Mouse (Mus musculus): ENCODE results near the gene P2rx3. TPM values are rescaled to one million over a fixed set of nuclear protein-coding genes. Genes with fewer than 3 reads are reported as not detected.
A peak's percentile ranks its signal among the peaks of the same experiment; 100 is the strongest.

The P2rx3 gene
- polyA plus RNA-seq, 1 experiment from 2014 or later: 0.76 TPM

DNA sequence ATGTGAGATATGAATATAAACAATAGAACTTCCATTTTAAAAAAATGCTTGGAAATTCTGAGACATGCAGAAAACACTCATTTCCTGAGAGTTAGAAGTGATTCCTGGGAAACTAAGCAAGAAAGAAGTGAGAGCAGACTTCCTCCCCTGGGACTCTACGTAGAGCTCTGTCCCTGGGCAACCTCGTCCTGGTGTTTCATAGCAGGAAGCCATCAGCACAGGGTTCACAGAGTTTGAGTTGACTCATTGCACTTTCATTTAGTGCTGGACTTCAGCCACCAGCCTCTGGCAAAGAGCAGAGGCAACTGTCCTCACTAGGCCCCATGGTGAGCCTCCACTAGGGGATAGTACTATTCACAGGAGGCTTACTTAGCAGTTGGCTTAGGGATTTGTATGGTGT lies 76.0 kb downstream of the P2rx3 start:
- H3K36me3 ChIP-seq (ENCODE audit: control insufficient read depth, insufficient read depth, low read length): no peaks in the 10 kb centered on the region
- H3K4me1 ChIP-seq (ENCODE audit: control insufficient read depth, insufficient read depth, low read length): no peaks in the 10 kb centered on the region
- H3K4me3 ChIP-seq (ENCODE audit: low read depth, low read length): no peak overlapping the region
- 78% methylated on average over 2 of the region's 2 CpGs for WGBS
- H3K4me2 ChIP-seq (ENCODE audit: low read depth, severe bottlenecking): no peak overlapping the region
- no peak overlapping the region for H3K9ac ChIP-seq (ENCODE audit: low read length)
- ATAC-seq (ENCODE audit: insufficient number of reproducible peaks, low FRiP score, low TSS enrichment, low read depth) (no peak), DNase-seq (ENCODE audit: low spot score) (no peak)
- H3K27me3 ChIP-seq (ENCODE audit: control insufficient read depth, insufficient read depth, low read length): no peaks in the 10 kb centered on the region
- H3K9me3 ChIP-seq (ENCODE audit: control insufficient read depth, low read length): no peaks in the 10 kb centered on the region
- no peak overlapping the region for H3K27ac ChIP-seq (replicated peaks; ENCODE audit: low read depth, low read length)

DNA sequence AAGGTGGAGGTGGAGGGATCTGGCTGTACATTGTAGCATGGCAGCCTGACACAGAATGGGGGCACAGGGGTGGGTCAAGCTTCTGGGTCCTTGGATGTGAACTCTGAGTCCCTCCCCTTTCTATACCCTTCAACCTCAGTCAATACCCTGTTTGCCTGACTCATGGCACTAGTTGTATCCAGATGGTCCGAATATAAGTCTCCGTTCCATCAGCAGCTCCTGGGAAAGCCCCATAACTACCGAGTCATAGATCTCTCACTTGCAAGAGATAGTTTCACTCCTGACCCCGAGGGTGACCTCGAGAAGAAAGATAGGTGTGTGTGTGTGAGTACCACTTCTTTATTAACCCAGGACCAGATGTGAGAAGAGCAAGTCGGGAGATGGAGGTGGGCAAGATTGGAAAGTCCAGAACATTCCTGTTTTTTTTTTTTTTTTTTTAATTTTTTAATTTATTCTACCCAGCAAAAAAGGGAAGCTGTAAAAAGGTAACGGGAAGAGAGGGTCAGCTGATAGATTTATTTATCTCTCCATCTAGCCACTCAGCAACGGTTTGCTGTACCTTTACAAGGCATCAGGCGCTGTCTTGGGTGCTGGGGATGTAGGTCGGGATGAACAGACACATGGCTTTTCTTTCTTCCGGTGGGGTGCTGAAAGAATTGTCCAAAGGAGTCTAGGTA lies 78.5 kb downstream of the P2rx3 start:
- Histone ChIP-seq H3K27ac (replicated peaks; ENCODE audit: low read depth, low read length) (no peak overlapping the region), H3K4me2 (ENCODE audit: low read depth, severe bottlenecking) (no peak overlapping the region), H3K36me3 (ENCODE audit: control insufficient read depth, insufficient read depth, low read length) (0 out of 2 replicates have a peak, but pooled peaks cover 2% of the 10 kb centered on the region), H3K9ac (ENCODE audit: low read length) (no peak overlapping the region), H3K9me3 (ENCODE audit: control insufficient read depth, low read length) (no peaks in the 10 kb centered on the region), H3K4me1 (ENCODE audit: control insufficient read depth, insufficient read depth, low read length) (no peaks in the 10 kb centered on the region), H3K27me3 (ENCODE audit: control insufficient read depth, insufficient read depth, low read length) (no peaks in the 10 kb centered on the region), H3K4me3 (ENCODE audit: low read depth, low read length) (no peak overlapping the region)
- ATAC-seq (ENCODE audit: insufficient number of reproducible peaks, low FRiP score, low TSS enrichment, low read depth) (no peak), DNase-seq (ENCODE audit: low spot score) (no peak)
- WGBS: 88% methylated on average over 11 of the region's 11 CpGs

DNA sequence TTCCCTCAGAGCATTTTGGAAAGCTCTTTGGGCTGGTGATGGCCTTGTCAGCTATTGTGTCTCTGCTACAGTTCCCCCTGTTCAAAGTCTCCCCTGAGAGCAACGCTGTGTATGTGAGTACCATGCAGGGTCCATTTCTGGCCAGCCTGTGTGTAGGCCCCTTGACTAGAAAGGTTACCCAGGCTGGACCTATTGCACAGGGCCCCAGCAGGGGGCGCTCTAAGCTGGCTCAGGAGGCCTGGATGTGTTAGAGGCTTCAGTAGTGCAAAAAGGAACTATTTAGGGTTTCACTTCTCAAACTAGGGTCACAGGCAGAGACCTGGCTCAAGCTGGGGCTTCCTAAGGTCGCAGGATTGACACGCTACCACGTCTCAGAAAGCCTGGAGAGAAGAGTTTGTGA lies 81.0 kb downstream of the P2rx3 start:
- ATAC-seq (ENCODE audit: insufficient number of reproducible peaks, low FRiP score, low TSS enrichment, low read depth): no peak
- H3K9me3 ChIP-seq (ENCODE audit: control insufficient read depth, low read length): no peaks in the 10 kb centered on the region
- H3K4me2 ChIP-seq (ENCODE audit: low read depth, severe bottlenecking): no peak overlapping the region
- no peak overlapping the region for H3K4me3 ChIP-seq (ENCODE audit: low read depth, low read length)
- H3K4me1 ChIP-seq (ENCODE audit: control insufficient read depth, insufficient read depth, low read length): no peaks in the 10 kb centered on the region
- peaks cover 4% of the 10 kb centered on the region; the same call in 1 of the 2 replicates for H3K36me3 ChIP-seq (ENCODE audit: control insufficient read depth, insufficient read depth, low read length)
- DNase-seq (ENCODE audit: low spot score): peak; percentile 55
- 56% methylated on average over 5 of the region's 5 CpGs for WGBS
- H3K9ac ChIP-seq (ENCODE audit: low read length): no peak overlapping the region
- no peaks in the 10 kb centered on the region for H3K27me3 ChIP-seq (ENCODE audit: control insufficient read depth, insufficient read depth, low read length)
- no peak overlapping the region for H3K27ac ChIP-seq (replicated peaks; ENCODE audit: low read depth, low read length)

DNA sequence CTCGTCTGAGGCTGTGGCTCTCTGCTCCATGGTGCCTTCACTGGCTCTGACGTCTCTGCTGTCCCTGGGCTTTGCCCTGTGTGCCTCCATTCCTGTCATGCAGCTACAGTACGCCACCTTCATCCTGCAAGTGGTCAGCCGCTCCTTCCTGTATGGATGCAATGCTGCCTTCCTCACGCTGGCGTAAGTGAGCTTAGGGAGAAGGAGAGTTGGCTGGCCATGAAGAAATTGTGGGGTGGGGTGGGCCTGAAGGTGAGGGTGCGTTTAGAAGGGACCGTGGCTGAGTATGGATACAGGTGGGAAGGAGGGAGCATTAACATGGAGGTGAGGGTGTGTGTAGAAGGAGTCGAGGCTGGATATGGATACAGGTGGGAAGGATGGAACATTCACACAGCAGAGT lies 81.8 kb downstream of the P2rx3 start:
- Histone ChIP-seq H3K36me3 (ENCODE audit: control insufficient read depth, insufficient read depth, low read length) (peaks cover 10% of the 10 kb centered on the region; the same call in 1 of the 2 replicates), H3K9ac (ENCODE audit: low read length) (no peak overlapping the region), H3K27ac (replicated peaks; ENCODE audit: low read depth, low read length) (no peak overlapping the region), H3K4me1 (ENCODE audit: control insufficient read depth, insufficient read depth, low read length) (no peaks in the 10 kb centered on the region), H3K27me3 (ENCODE audit: control insufficient read depth, insufficient read depth, low read length) (no peaks in the 10 kb centered on the region), H3K9me3 (ENCODE audit: control insufficient read depth, low read length) (no peaks in the 10 kb centered on the region), H3K4me3 (ENCODE audit: low read depth, low read length) (no peak overlapping the region), H3K4me2 (ENCODE audit: low read depth, severe bottlenecking) (no peak overlapping the region)
- WGBS: 96% methylated on average over 9 of the region's 9 CpGs
- DNase-seq (ENCODE audit: low spot score): no peak
- ATAC-seq (ENCODE audit: insufficient number of reproducible peaks, low FRiP score, low TSS enrichment, low read depth): no peak

DNA sequence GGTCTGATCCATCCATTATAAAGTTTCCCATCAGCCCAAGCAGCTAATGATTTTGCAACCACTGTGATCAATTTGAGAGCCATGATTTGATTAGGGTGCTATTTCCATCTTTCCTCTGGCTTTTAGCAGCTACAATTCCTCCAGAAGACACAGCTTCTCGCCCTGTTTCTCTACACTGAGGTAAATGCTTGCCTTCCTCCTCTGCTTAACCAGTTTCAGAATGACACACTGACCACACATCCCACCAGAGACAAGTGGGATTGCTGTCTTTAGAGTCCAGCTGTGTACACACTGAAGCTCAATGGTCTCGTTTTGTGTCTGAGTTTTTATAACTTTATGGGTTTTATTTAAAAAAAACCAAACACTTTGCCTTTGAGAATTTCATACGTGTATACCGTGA lies 84.6 kb downstream of the P2rx3 start:
- H3K9ac ChIP-seq (ENCODE audit: low read length): no peak overlapping the region
- peaks cover 24% of the 10 kb centered on the region for H3K36me3 ChIP-seq (ENCODE audit: control insufficient read depth, insufficient read depth, low read length)
- no peak overlapping the region for H3K4me2 ChIP-seq (ENCODE audit: low read depth, severe bottlenecking)
- H3K4me3 ChIP-seq (ENCODE audit: low read depth, low read length): no peak overlapping the region
- 84% methylated on average over 4 of the region's 4 CpGs for WGBS
- no peaks in the 10 kb centered on the region for H3K9me3 ChIP-seq (ENCODE audit: control insufficient read depth, low read length)
- H3K4me1 ChIP-seq (ENCODE audit: control insufficient read depth, insufficient read depth, low read length): no peaks in the 10 kb centered on the region
- H3K27me3 ChIP-seq (ENCODE audit: control insufficient read depth, insufficient read depth, low read length): no peaks in the 10 kb centered on the region
- no peak for DNase-seq (ENCODE audit: low spot score)
- ATAC-seq (ENCODE audit: insufficient number of reproducible peaks, low FRiP score, low TSS enrichment, low read depth): no peak
- no peak overlapping the region for H3K27ac ChIP-seq (replicated peaks; ENCODE audit: low read depth, low read length)

DNA sequence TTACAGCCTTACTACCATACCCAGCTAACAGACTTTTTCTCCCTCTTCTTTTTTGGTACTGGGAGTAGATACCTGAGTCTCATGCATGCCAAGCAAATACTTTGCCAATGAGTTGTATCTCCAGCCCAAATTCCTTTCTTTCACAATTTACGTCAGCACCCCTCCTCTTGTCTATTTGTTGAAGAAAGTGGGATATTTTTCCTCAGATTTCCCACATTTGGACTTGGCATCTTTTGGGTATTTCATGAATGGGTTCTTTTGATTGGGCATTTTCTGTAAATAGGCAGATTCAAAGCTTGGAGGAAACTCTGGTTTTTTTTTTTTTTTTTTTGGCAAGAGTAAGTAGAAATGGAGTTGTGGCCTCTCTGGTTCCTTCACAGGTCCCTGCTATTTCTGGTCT lies 85.0 kb downstream of the P2rx3 start:
- no peaks in the 10 kb centered on the region for H3K27me3 ChIP-seq (ENCODE audit: control insufficient read depth, insufficient read depth, low read length)
- WGBS: 91% methylated on average over 1 of the region's 1 CpGs
- DNase-seq (ENCODE audit: low spot score) (no peak), ATAC-seq (ENCODE audit: insufficient number of reproducible peaks, low FRiP score, low TSS enrichment, low read depth) (no peak)
- no peak overlapping the region for H3K4me3 ChIP-seq (ENCODE audit: low read depth, low read length)
- no peak overlapping the region for H3K27ac ChIP-seq (replicated peaks; ENCODE audit: low read depth, low read length)
- H3K9ac ChIP-seq (ENCODE audit: low read length): no peak overlapping the region
- no peaks in the 10 kb centered on the region for H3K9me3 ChIP-seq (ENCODE audit: control insufficient read depth, low read length)
- no peak overlapping the region for H3K4me2 ChIP-seq (ENCODE audit: low read depth, severe bottlenecking)
- no peaks in the 10 kb centered on the region for H3K4me1 ChIP-seq (ENCODE audit: control insufficient read depth, insufficient read depth, low read length)
- peaks cover 24% of the 10 kb centered on the region for H3K36me3 ChIP-seq (ENCODE audit: control insufficient read depth, insufficient read depth, low read length)

DNA sequence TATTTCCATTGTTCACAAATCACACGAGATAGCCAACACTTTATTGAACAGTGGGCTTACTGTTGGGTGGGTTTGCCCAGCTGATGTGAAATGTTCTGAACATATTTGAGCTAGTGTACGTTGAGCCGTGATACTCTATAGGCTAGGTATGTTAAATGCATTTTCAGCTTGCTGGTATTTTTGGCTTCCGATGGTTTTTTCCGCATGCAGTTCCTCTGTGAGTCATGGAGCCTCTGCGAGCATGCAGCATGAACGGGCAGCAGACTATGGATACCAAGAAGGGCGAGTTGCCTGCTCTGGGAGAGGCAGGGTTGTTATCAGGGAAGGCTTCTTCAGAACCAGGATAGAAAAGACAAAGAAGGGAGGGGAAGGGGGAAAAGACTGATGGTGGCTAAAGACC lies 86.2 kb downstream of the P2rx3 start:
- no peaks in the 10 kb centered on the region for H3K4me1 ChIP-seq (ENCODE audit: control insufficient read depth, insufficient read depth, low read length)

DNA sequence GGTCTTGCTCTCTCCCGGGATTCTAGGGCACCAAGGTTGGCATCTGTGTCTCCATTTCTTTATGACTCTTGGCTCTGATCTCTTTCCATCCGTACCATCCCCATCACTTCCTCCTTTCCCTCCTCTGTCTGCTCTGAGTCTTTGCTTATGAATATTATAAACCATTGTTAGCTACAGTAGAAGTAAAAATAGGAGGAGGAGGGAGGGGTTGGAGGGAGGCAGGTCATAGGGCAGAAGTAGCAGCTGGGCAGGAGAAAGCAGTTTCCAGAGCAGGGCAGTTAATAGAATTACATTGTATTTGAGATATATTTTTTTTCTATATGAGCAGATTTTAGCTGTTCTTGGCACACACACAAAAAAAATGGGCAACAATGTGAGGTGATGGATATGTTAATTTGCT lies 88.5 kb downstream of the P2rx3 start:
- H3K4me1 ChIP-seq (ENCODE audit: control insufficient read depth, insufficient read depth, low read length): no peaks in the 10 kb centered on the region
- no peak overlapping the region for H3K4me2 ChIP-seq (ENCODE audit: low read depth, severe bottlenecking)
- H3K27me3 ChIP-seq (ENCODE audit: control insufficient read depth, insufficient read depth, low read length): no peaks in the 10 kb centered on the region
- 94% methylated on average over 2 of the region's 2 CpGs for WGBS
- DNase-seq (ENCODE audit: low spot score): no peak
- no peaks in the 10 kb centered on the region for H3K9me3 ChIP-seq (ENCODE audit: control insufficient read depth, low read length)
- peaks cover 29% of the 10 kb centered on the region for H3K36me3 ChIP-seq (ENCODE audit: control insufficient read depth, insufficient read depth, low read length)
- no peak for ATAC-seq (ENCODE audit: insufficient number of reproducible peaks, low FRiP score, low TSS enrichment, low read depth)
- H3K27ac ChIP-seq (replicated peaks; ENCODE audit: low read depth, low read length): no peak overlapping the region
- H3K4me3 ChIP-seq (ENCODE audit: low read depth, low read length): no peak overlapping the region
- no peak overlapping the region for H3K9ac ChIP-seq (ENCODE audit: low read length)

More for the DNA sequence above, 86.2 kb downstream of the P2rx3 start:
- H3K4me2 ChIP-seq (ENCODE audit: low read depth, severe bottlenecking): no peak overlapping the region
- DNase-seq (ENCODE audit: low spot score): no peak
- no peak overlapping the region for H3K9ac ChIP-seq (ENCODE audit: low read length)
- WGBS: 96% methylated on average over 8 of the region's 8 CpGs
- no peak overlapping the region for H3K4me3 ChIP-seq (ENCODE audit: low read depth, low read length)
- H3K27me3 ChIP-seq (ENCODE audit: control insufficient read depth, insufficient read depth, low read length): no peaks in the 10 kb centered on the region
- H3K27ac ChIP-seq (replicated peaks; ENCODE audit: low read depth, low read length): no peak overlapping the region
- ATAC-seq (ENCODE audit: insufficient number of reproducible peaks, low FRiP score, low TSS enrichment, low read depth): no peak
- no peaks in the 10 kb centered on the region for H3K9me3 ChIP-seq (ENCODE audit: control insufficient read depth, low read length)
- peaks cover 30% of the 10 kb centered on the region for H3K36me3 ChIP-seq (ENCODE audit: control insufficient read depth, insufficient read depth, low read length)
